Mouse (Mus musculus) cerebellum, adult 2 months (tissue): ENCODE data around the gene Ptcd1. TPM values are rescaled to one million over a fixed set of nuclear protein-coding genes. Genes with fewer than 3 reads are reported as not detected.

Experiments used
- DNase-seq, 2 experiments: peaks; one replicate each; pipeline ENCODE4 v3.0.0; 2021
- H3K27ac ChIP-seq: fragments of 200-500 bp; 2 replicates; pipeline ENCODE4 v1.5.1; 2012; ENCODE audit warnings: low read length, control low read depth, inconsistent platforms; ENCODE audit not compliant: insufficient read depth
- H3K27me3 ChIP-seq: fragments of 200-500 bp; 2 replicates; pipeline ENCODE4 v1.6.1; 2012; ENCODE audit warnings: inconsistent platforms, mild to moderate bottlenecking, low read length, moderate library complexity; ENCODE audit not compliant: control insufficient read depth, insufficient read depth
- H3K4me1 ChIP-seq: fragments of 200-500 bp; 2 replicates; pipeline ENCODE4 v1.6.1; 2011; ENCODE audit warnings: low read length; ENCODE audit not compliant: control insufficient read depth, insufficient read depth
- H3K4me3 ChIP-seq: fragments of 200-500 bp; replicated peaks from 2 replicates; pipeline ENCODE3; 2011; ENCODE audit warnings: mild to moderate bottlenecking, low read depth, low read length, control low read depth; ENCODE audit not compliant: insufficient read depth
- CTCF ChIP-seq: fragments of 200-500 bp; IDR thresholded peaks from 2 replicates; pipeline ENCODE4 v1.5.1; 2011; ENCODE audit warnings: low read depth, mild to moderate bottlenecking, control low read depth, low read length, moderate library complexity, borderline replicate concordance; ENCODE audit not compliant: insufficient read depth
- POLR2A ChIP-seq: fragments of 200-500 bp; IDR thresholded peaks from 2 replicates; pipeline ENCODE4 v1.6.1; 2011; ENCODE audit warnings: low read length, control low read depth, borderline replicate concordance; ENCODE audit not compliant: insufficient read depth
- WGBS: fragments of 180-500 bp; shearing (Covaris S2); methylation state at CpG from one replicate; pipeline ENCODE4 v1.1.7; 2018; 5-methylcytosine and 5-hydroxymethylcytosine counted together
- polyA plus RNA-seq: library from polyadenylated mRNA; depleted of rRNA; stranded (reverse); fragments of >200 nt; gene quantifications from 2 replicates; pipeline ENCODE4 v1.2.3, GENCODE M21; 2012

Ptcd1 gene
- polyA plus RNA-seq, 1 experiment = 20.2 TPM

DNA sequence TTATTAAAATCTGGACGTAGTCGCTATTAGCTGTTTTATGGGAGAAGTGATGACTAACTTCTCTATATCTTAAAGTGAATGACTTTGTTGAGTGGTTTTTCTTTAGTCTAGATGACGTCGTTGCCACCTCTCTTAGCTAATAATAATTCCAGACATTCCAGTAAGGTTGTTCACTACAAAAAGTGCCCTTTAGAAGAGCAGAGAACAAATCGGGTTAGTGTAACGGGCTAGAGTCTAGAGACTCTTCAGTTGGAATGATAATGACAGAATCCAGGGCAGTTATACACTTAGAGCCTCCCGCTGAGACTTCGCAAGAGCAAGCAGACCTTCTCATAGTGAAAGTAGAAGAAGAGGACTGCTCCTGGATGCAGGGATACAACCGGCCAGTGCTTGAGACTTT, 38.1 kb upstream of the Ptcd1 start:
- TF ChIP-seq CTCF (no peak), POLR2A (no peak)
- peaks cover 9% of the 10 kb centered on the region for H3K4me1 ChIP-seq
- WGBS = 16% methylated on average over 9 of the region's 9 CpGs
- H3K27me3 ChIP-seq = no peaks in the 10 kb centered on the region
- DNase-seq = no peak
- H3K27ac ChIP-seq = no peak overlapping the region
- peak overlapping the region; percentile 14 for H3K4me3 ChIP-seq

GRCm38 (mm10) chr5:145203936-145204691, 37.2 kb upstream of the Ptcd1 start, which contains the start of gene Zkscan5:
Zkscan5 (plus strand) TSS chr5:145204562.
- H3K27me3 ChIP-seq = no peaks in the 10 kb centered on the region
- TF ChIP-seq CTCF = no peak
- TF ChIP-seq POLR2A = peak; percentile 64; the same call in 1 of the 2 replicates
- WGBS = under 1% methylated on average over 22 of the region's 22 CpGs
- peak within 1 kb of the TSS; percentile 69 for H3K27ac ChIP-seq
- H3K4me1 ChIP-seq = peaks cover 9% of the 10 kb centered on the region
- H3K4me3 ChIP-seq = peak within 1 kb of the TSS; percentile 72
- peak; percentile 98 to 99 for DNase-seq

DNA sequence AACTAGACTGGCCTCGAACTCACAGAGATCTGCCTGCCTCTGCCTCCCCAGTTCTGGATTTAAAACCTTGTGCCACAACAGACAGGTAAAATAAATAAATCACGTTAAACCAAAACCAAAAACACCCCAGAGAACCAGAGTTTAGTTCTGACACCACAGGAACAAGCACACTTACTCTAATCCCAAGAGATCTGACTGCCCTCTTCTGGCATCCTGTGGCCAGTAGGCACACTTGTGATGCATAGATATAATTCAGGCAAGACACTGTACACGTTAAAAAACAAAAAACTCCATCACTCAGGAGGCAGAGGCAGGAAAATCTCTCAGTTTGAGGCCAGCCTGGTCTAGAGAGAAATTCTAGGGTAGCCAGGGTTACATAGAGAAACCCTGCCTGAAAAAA, 35.5 kb upstream of the Ptcd1 start:
- TF ChIP-seq POLR2A (no peak), CTCF (no peak)
- no peak overlapping the region for H3K27ac ChIP-seq
- WGBS = 47% methylated on average over 3 of the region's 3 CpGs
- no peak for DNase-seq
- no peak overlapping the region for H3K4me3 ChIP-seq
- H3K27me3 ChIP-seq = no peaks in the 10 kb centered on the region
- peaks cover 9% of the 10 kb centered on the region for H3K4me1 ChIP-seq

- Histone ChIP-seq H3K4me1 (peaks cover 9% of the 10 kb centered on the region), H3K4me3 (peak within 1 kb of the TSS; percentile 89), H3K27ac (0 out of 2 replicates have a peak within 1 kb of the TSS, but pooled peaks have one; percentile 8), H3K27me3 (no peaks in the 10 kb centered on the region)
- DNase-seq = peak; percentile 78 to 85
- 2% methylated on average over 37 of the region's 37 CpGs for WGBS
- TF ChIP-seq CTCF = no peak
- TF ChIP-seq POLR2A = peak; percentile 75; the same call in 1 of the 2 replicates
These were observed 34.5 kb upstream of the Ptcd1 start, which contains the start of gene Zkscan14 for GRCm38 (mm10) chr5:145201321-145201991. Zkscan14 (minus strand) TSS chr5:145201868.

- Histone ChIP-seq H3K27ac (no peak overlapping the region), H3K4me1 (peaks cover 6% of the 10 kb centered on the region; the same call in 1 of the 2 replicates), H3K27me3 (no peaks in the 10 kb centered on the region), H3K4me3 (peak overlapping the region; percentile 89)
- no peak for DNase-seq
- TF ChIP-seq CTCF = no peak
- TF ChIP-seq POLR2A = no peak
- WGBS = 77% methylated on average over 7 of the region's 7 CpGs
These were observed 33.5 kb upstream of the Ptcd1 start for GRCm38 (mm10) chr5:145200387-145200786.

DNA sequence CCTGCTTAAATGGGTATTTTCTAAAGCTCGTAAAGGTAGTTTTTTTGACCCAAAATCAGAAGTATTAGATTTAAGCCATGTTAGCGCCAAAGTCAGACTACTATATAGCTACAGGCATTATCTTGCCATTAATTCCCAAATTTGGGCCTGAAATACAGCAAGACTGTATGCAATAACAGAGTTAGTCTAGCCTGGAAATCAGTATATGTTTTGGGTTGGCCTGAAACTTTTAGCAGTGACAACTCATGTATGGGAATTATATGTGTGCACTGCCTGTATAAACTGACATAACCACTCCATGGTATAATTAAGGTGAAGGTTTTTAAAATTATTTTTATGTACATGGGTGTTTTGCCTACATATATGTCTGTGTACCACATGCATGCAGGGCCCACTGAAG, 25.1 kb upstream of the Ptcd1 start, which contains the start of gene Atp5j2:
Atp5j2 (minus strand) TSS at position 101 of the 400 bp plus-strand sequence.
- 89% methylated on average over 2 of the region's 2 CpGs for WGBS
- Histone ChIP-seq H3K27ac (peak within 1 kb of the TSS; percentile 78), H3K4me3 (peak within 1 kb of the TSS; percentile 88), H3K4me1 (peaks cover 5% of the 10 kb centered on the region; the same call in 1 of the 2 replicates), H3K27me3 (no peaks in the 10 kb centered on the region)
- TF ChIP-seq CTCF (no peak), POLR2A (no peak)
- no peak for DNase-seq

DNA sequence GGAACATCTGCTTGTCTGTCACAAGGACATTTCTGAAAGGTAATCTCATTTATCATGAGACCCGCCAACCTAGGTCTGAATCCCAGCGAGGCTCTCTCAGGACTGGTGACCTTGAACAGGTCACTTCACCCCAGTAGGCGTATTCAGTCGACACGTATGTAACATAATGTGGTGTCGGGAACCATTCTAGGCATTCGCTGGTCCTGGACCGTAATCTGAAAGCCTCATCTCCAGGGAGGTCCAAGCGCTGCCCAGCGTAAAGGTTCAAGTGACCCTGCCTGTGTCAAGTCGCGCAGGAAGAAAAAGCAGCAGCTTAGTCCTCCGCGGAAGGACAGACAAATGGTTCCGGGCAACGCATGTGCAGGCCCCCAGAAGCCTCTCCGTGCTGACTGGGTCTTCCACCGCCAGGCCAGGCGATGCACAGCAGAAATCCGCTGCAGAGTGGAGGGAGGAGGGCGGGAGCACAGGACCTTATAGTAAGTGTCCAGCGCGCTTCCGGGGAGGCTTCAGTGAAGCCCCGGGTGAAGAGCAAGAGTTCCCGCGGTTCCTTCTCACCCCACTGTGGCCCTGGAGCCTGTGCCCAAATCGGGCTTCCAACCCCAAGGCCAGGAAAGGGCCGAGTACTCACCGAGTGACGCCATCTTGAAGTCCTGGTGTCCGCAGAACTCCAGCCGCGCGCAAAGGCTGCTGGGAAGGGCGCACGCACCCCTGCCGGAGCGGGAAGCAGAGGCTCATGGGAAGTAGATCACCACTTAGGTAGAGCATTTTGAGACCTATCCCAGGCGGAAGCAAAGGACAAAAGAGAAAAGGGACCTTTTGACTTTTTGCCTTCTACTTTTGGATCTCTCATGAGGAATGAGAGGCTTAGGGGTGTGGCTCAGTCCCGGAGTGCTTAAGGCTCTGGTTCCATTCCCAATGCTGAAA, 24.2 kb upstream of the Ptcd1 start:
- Histone ChIP-seq H3K4me1 (peaks cover 5% of the 10 kb centered on the region; the same call in 1 of the 2 replicates), H3K4me3 (peak overlapping the region; percentile 88), H3K27me3 (no peaks in the 10 kb centered on the region), H3K27ac (peak overlapping the region; percentile 78)
- under 1% methylated on average over 41 of the region's 41 CpGs for WGBS
- TF ChIP-seq POLR2A (peak; percentile 63; the same call in 1 of the 2 replicates), CTCF (no peak)
- peak; percentile 93 for DNase-seq
